Mouse (Mus musculus) ES-Bruce4 (cell line): ENCODE measurements at regions not wholly inside any gene's neighbourhood (a gene's known extent, or its start where the extent isn't known, plus 50 kb on each side); places are given as distances from the start of the nearest gene placed in this dataset.

Experiments
- CTCF ChIP-seq: IDR thresholded peaks from one replicate; pipeline ENCODE4 v1.8.1; 2011; ENCODE audit warnings: low read depth, low read length
- EP300 ChIP-seq: IDR thresholded peaks from 2 replicates; pipeline ENCODE4 v1.6.1; 2011; ENCODE audit warnings: low read depth, low read length; ENCODE audit not compliant: insufficient read depth

DNA sequence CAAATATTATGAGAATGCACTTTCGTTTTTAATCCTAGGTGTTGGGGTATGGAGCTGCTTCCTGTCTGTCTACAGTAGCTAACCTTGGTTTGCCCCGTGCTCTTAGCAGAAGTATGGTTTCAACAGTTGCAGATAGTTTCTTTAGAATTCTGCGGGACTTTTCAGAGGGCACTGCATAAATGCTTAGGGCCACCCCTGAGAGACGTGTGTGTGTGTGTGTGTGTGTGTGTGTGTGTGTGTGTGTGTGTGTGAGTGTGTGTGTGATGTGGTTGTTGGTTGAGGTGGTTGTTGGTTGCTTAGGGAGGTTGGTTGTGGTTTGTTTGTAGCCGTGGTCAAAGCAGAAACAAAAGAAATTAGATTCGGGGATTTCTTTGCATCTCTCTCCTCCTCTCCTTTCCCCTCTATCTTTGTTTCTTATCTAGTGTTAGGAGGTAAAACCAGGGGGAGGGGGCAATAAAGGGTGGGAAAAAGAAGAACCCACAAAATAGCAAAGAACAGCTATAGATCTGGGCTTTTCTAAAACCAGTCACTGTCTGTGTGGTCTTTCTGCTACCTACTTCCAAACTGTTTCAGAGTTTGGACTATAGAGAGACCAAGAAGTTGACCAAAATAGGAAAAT is 118.7 kb upstream of the Lemd2 start:
- TF ChIP-seq EP300 = no peak
- no peak for TF ChIP-seq CTCF
